In genomic region chr2:77347027-77347426, GRCm38 (mm10) we compare ENCODE assay signal across 17 mouse cellular contexts.
A peak's percentile ranks its signal among the peaks of the same experiment; 100 is the strongest.
DNase-seq lines count a peak whose midpoint lies in the region; TF ChIP-seq lines count a peak whose summit lies in the region.
"Had no signal": no experiment of that assay in that cellular context is flagged by ENCODE, and none has a peak within 500 bp of the region (broad histone marks: within the 10 kb centered on the region; RNA-seq: fewer than 3 reads in every experiment).

No protein-coding gene starts in this region.

- peaks cover 5% of the 10 kb centered on the region for H3K4me1 ChIP-seq in olfactory bulb, adult 2 months (ENCODE audit: control insufficient read depth, insufficient read depth, low read length)

- H3K27ac ChIP-seq in olfactory bulb, adult 2 months (ENCODE audit: insufficient read depth, low read depth, low read length), result peak overlapping the region; percentile 62; the same call in 1 of the 2 replicates

- 65% methylated on average over 5 of the region's 5 CpGs for WGBS in olfactory bulb, adult 2 months

- peak; percentile 67 for DNase-seq in heart, adult 11 months
- DNase-seq in heart, adult 18-20 months, result no peak
- DNase-seq in ZHBTc4 (ENCODE audit: low read depth, low spot score), result peak; percentile 25
- no peak for DNase-seq in cerebellum, adult 18-20 months
- no peak for DNase-seq in layer of hippocampus, postnatal 14 days (ENCODE audit: low spot score in 2 of 2)
- DNase-seq: adrenal gland, adult 2 months; adrenal gland, adult 8-10 months; adrenal gland, postnatal 10 days; adrenal gland, postnatal 14 days; adrenal gland, postnatal 25 days; adrenal gland, postnatal 36 days; B cell, adult 2 months; cerebellum, adult 11 months; cerebellum, adult 11-12 months; cerebellum, adult 2 months; cerebellum, adult 8-10 months had no signal

- no peak for TF ChIP-seq CTCF in olfactory bulb, adult 2 months (IDR thresholded peaks at IDR 0.05; ENCODE audit: insufficient read depth, low read depth, low read length)

- no peak overlapping the region for H3K4me3 ChIP-seq in olfactory bulb, adult 2 months (ENCODE audit: insufficient read depth, low read depth, low read length)

- no peak for TF ChIP-seq POLR2A in olfactory bulb, adult 2 months (IDR thresholded peaks at IDR 0.05; ENCODE audit: insufficient read depth, low read depth, low read length)

Comparison
In these comparisons a context has a peak if more than half of its experiments do, and no peak if none do; other contexts are left out.
1. DNase-seq: peak in heart, adult 11 months (single experiment) and ZHBTc4 (single experiment); none in heart, adult 18-20 months (0 of 2), cerebellum, adult 18-20 months (0 of 2) and layer of hippocampus, postnatal 14 days (0 of 2).